Mouse (Mus musculus): ENCODE results near the gene Flnb.

- no peak for TF ChIP-seq CTCF (IDR thresholded peaks at IDR 0.05; ENCODE audit: control insufficient read depth, insufficient read depth, insufficient replicate concordance, low read depth, low read length)
- no peak for TF ChIP-seq POLR2A (IDR thresholded peaks at IDR 0.05; ENCODE audit: control insufficient read depth, low read depth, low read length)
Measured at GRCm38 (mm10) chr14:7954071-7954471, 136.3 kb downstream of the Flnb start.
